Mouse (Mus musculus) layer of hippocampus, adult 11-12 months (tissue): ENCODE results near the gene Tor1aip2.
"Not testable (repeated sequence)": the region's sequence is repeated elsewhere in the genome, so short reads cannot be mapped to it uniquely, and the experiment has no call there.

ENCODE experiments used
- DNase-seq: peaks from one replicate; pipeline ENCODE4 v3.0.0; 2022; ENCODE audit warnings: low spot score

The Tor1aip2 gene

GRCm38 (mm10) chr1:156035269-156035929, at the start of gene Tor1aip2:
TSS of gene Tor1aip2 (plus strand) at chr1:156035403.
- peak; percentile 77 for DNase-seq

GRCm38 (mm10) chr1:155987625-155988024, 47.6 kb upstream of the Tor1aip2 start:
- no peak for DNase-seq

- DNase-seq = no peak
Observed at GRCm38 (mm10) chr1:155989387-155989786, 45.8 kb upstream of the Tor1aip2 start.

- DNase-seq = no peak
Observed at GRCm38 (mm10) chr1:155990391-155990790, 44.8 kb upstream of the Tor1aip2 start.

GRCm38 (mm10) chr1:155994524-155994923, 40.7 kb upstream of the Tor1aip2 start:
- no peak for DNase-seq

- DNase-seq = no peak
Observed at GRCm38 (mm10) chr1:155995612-155996011, 39.6 kb upstream of the Tor1aip2 start.

GRCm38 (mm10) chr1:156002366-156002765, 32.8 kb upstream of the Tor1aip2 start:
- no peak for DNase-seq

GRCm38 (mm10) chr1:156003201-156003935, 31.8 kb upstream of the Tor1aip2 start:
- DNase-seq = no peak

GRCm38 (mm10) chr1:156005906-156006305, 29.3 kb upstream of the Tor1aip2 start:
- DNase-seq = no peak

GRCm38 (mm10) chr1:156009003-156009402, 26.2 kb upstream of the Tor1aip2 start:
- DNase-seq = no peak

- DNase-seq = no peak
Observed at GRCm38 (mm10) chr1:156019800-156020199, 15.4 kb upstream of the Tor1aip2 start.

GRCm38 (mm10) chr1:156020402-156020801, 14.8 kb upstream of the Tor1aip2 start:
- DNase-seq = no peak

- no peak for DNase-seq
Observed at GRCm38 (mm10) chr1:156024831-156025503, 10.2 kb upstream of the Tor1aip2 start.

GRCm38 (mm10) chr1:156027849-156028248, 7.4 kb upstream of the Tor1aip2 start:
- no peak for DNase-seq

GRCm38 (mm10) chr1:156028340-156028975, 6.7 kb upstream of the Tor1aip2 start:
- DNase-seq = no peak

GRCm38 (mm10) chr1:156033921-156034320, 1.3 kb upstream of the Tor1aip2 start:
- DNase-seq = no peak

GRCm38 (mm10) chr1:156034661-156035060, 542 bp upstream of the Tor1aip2 start:
- DNase-seq = no peak

GRCm38 (mm10) chr1:156035930-156036737, 931 bp downstream of the Tor1aip2 start, which contains the start of gene Tor1aip1:
TSS of gene Tor1aip1 (minus strand) at chr1:156036480.
- DNase-seq = peak; percentile 97

GRCm38 (mm10) chr1:156037144-156037583, 2.0 kb downstream of the Tor1aip2 start:
- peak; percentile 21 for DNase-seq

GRCm38 (mm10) chr1:156039989-156040388, 4.8 kb downstream of the Tor1aip2 start:
- not testable (repeated sequence) for DNase-seq

GRCm38 (mm10) chr1:156040731-156041401, 5.7 kb downstream of the Tor1aip2 start:
- DNase-seq = peak; percentile 89
